Mouse (Mus musculus): ENCODE measurements around the gene Sox8. TPM values are rescaled to one million over a fixed set of nuclear protein-coding genes. Genes with fewer than 3 reads are reported as not detected.

Sox8 gene
- polyA plus RNA-seq, 1 experiment, result not detected

DNA sequence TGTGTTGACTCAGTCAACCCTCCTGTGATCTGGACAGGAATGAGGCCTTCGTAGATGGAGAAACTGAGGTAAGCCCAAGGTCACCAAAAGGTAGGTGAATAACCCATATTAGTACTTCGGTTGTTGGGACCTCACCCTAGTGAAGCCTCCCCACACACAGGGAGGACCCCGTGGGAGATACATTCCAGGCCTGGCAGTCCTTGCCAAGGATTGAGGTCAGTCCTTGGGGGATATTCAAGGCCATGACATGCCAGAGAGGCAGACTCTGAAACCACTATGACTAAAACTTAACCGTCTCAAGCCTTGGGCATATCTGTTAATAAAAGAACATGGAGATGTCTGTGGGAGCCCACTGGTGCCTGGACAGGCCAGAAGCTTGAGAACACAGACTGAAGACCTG, 28.7 kb downstream of the Sox8 start:
- TF ChIP-seq GATA1 (IDR thresholded peaks at IDR 0.05; ENCODE audit: low read length), result no peak

DNA sequence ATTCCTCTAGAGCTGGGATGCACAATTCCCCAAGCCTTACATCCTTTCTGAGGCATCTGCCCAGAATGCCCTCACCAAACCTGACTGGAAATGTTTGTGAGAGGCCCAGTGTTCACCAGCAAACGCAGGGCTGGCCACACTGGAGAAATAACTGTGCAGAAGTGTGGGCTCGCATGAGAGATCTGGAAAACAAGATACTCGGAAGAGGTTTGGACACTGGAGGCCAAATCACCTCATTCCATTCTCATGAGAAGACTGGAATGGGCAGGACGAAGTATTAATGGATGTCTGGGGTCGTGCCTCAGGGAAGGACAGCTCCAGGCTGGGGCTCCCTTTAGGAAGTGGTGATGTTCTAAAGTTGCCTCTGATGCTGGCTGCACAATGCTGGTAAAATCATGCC, 29.8 kb downstream of the Sox8 start:
- TF ChIP-seq GATA1 (IDR thresholded peaks at IDR 0.05; ENCODE audit: low read length), result no peak

DNA sequence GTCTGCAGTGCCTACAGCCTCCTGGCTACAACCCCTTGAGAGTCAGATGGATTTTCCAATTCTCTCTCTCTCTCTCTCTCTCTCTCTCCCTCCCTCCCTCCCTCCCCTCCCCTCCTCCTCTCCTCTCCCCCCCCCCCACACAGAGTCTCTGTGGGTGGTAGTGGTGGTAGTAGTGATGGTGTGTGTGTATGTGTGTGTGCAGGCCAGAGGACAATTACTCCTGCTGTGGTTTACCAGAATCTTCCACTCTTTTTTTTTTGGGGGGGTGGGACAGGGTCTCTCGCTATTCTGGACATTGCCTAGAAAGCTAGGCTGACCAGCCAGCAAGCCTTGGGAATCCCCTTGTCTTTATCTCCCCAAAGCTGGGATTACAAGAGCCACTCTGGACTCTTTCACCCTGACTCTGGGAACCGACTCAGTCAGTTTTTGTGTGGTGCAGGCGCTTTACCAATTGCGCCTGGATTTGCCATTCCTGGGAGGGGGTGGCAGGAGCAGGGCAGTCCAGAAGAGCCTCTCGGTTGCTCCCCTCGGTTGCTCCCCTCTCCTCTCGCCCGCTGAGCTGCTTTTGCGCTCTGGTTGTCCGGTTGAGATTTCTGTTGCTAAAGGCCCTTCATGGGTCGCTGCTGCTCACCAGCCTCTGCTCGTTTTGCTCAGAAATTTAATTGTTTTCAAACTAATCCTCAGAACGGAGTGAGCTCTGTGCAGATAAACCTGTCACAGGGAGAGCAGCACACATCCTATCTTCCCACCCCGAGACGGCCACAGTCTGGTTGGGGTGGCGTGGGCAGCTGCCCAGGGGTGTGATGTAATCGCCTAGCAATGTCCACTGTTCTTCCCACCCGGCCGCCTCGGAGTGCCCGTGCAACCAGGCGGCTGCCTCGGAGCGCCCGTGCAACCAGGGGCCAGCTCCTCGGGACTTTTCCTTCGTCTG, 31.3 kb downstream of the Sox8 start:
- no peak for TF ChIP-seq GATA1 (IDR thresholded peaks at IDR 0.05; ENCODE audit: low read length)

DNA sequence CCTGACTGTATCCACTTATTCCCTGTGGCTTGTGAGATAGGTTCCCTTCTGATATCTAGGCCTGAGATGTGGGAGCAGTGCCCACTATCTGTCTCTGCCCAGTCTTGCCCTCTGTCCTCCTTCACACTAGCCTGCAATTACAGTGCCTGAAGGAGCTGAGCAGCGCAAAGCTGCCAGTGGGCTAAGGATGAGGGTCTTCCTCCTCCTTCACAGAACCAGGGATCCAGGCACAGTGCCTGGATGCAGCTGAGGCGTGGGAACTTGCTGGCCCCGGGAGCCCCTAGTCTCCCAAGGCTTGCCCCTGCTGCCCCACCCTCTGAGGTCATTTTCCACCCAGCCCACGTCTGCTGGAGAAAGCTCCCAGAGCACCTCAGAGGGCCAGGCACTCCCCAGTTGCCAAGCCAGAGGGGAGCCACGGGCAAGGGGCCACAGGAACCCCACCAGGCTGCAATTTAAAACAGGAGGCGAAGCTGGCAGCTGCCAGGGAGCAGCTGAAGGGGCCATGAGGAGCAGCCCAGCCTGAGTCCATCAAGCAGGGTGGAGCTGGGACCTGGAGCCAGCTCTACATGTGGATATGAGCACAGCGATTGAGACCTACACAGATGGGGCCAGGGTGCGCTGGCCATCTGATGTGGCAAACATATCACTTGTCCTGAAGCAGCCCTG, 40.0 kb downstream of the Sox8 start:
- no peak for TF ChIP-seq GATA1 (IDR thresholded peaks at IDR 0.05; ENCODE audit: low read length)

DNA sequence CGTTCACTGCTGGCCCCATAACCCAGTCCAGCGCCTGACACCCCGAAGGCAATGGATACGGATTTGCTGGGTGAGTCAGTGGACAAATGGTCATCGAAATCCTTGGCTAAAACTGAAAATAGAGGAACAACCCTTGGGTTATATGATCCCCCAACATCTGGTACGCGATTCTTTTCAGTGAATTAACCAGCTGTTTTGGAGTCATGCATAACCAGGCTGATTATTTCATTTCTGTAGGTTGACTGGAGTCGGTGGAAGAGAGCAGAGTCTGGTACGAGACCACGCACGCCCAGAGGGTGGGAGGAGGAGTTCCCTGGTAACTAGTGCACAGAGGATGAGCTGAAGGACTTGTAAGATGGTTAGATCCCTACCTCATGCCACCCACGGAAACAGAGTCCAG, 48.4 kb downstream of the Sox8 start:
- TF ChIP-seq GATA1 (IDR thresholded peaks at IDR 0.05; ENCODE audit: low read length), result no peak

DNA sequence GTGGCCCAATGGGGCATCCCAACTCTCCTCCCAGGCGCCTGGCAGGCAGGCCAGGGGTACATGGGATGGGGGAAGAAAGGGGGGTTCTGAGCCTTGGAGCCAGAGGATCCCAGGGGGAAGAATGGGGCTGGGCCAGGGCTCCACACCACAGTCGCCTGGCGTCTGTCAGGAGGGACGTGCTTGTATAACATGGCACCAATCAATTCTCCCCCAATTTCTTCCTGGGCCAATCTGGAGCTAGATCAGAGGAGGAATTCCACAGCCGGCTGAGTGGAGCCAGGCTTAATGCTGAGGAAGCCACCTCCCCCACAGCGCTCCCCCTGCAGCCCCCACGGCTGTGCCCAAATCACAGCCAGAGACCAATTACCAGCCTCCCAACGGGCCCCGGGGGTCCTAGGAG, 50.0 kb downstream of the Sox8 start:
- TF ChIP-seq GATA1 (IDR thresholded peaks at IDR 0.05; ENCODE audit: low read length), result no peak

DNA sequence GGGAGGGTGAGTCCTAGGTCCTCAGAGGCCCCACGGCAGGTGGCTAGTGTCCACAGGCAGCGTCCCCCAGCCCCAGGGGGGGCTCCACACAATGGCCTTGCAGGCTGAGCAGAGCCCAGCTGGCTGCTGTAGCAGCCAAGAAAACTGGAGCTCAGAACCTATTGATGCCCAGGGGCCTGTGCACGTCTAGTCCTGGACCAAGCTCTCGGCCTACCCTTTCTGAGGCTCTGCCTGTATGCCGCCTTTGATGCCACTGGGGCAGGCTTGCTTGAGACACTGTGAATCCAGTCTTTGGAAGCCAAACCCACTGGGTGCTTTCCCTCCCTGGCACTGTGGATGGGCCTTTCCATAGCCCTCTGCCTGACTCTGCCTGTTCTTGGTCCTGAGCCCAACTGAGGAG, 51.0 kb downstream of the Sox8 start:
- TF ChIP-seq GATA1 (IDR thresholded peaks at IDR 0.05; ENCODE audit: low read length), result no peak

DNA sequence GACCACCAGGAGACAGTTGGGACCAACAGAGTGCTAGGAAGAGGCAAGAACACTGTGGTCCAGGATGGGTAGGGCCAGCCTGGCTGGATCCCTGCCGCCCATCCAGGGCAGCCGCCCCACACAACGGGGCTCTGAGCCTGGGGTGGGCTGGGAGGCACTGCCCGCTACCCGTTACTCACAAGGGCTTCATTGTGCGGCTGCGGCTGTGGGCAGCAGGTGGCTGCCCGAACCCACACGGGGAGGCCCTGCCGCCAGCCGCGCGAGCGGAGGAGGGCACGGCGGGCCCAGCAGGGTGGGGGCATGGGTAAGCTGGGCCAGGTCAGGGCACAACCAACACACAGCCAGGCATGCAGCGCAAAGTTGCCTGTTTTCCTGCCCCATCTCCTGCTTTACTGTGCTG, 52.3 kb downstream of the Sox8 start:
- TF ChIP-seq GATA1 (IDR thresholded peaks at IDR 0.05; ENCODE audit: low read length), result no peak

DNA sequence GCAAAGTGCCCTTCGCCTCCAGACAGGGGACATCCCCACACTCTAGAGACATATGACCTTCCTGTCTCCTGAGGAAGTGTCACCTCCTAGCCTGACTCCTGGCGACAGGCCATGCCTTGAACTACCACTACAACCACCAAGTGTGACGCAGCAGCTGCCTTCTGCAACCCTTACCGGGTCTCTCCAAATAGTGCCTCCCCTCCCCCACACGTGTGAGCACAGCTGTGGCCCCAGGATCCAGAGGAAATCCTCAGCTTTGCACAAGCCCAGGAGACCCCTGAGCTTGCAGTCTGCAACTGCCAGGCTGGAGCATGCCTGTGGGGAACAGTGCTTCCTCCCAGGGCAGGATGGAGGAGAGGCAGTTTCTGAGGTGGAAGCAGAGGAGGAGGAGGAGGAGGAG, 54.2 kb downstream of the Sox8 start:
- TF ChIP-seq GATA1 (IDR thresholded peaks at IDR 0.05; ENCODE audit: low read length), result no peak

Other genes starting within 250 kb of the Sox8 start
- not detected in 2 replicates for gene Tpsab1, start 225.1 kb downstream of the Sox8 start, polyA plus RNA-seq (2012)
- not detected in 2 replicates for gene Tpsb2, start 204.4 kb downstream of the Sox8 start, polyA plus RNA-seq (2012)
- gene Tpsg1, start 201.4 kb downstream of the Sox8 start, polyA plus RNA-seq (2012), result not detected in 2 replicates
- not detected in 2 replicates for gene Cacna1h, start 136.9 kb downstream of the Sox8 start, polyA plus RNA-seq (2012)
- not detected in 2 replicates for gene Tekt4, start 116.1 kb downstream of the Sox8 start, polyA plus RNA-seq (2012)
- gene Sstr5, start 73.4 kb downstream of the Sox8 start, polyA plus RNA-seq (2012), result not detected in 2 replicates
- 16.3 and 16.6 TPM in 2 replicates for gene Lmf1, start 8.4 kb upstream of the Sox8 start, polyA plus RNA-seq (2012)
- gene Gng13, start 146.5 kb upstream of the Sox8 start, polyA plus RNA-seq (2012), result not detected in 2 replicates
- 75.4 and 82.7 TPM in 2 replicates for gene Chtf18, start 156.7 kb upstream of the Sox8 start, polyA plus RNA-seq (2012)
- gene Rpusd1, start 157.0 kb upstream of the Sox8 start, polyA plus RNA-seq (2012), result 41.1 and 46.1 TPM in 2 replicates
- not detected in 2 replicates for gene Mslnl, start 165.4 kb upstream of the Sox8 start, polyA plus RNA-seq (2012)
- gene Msln, start 183.7 kb upstream of the Sox8 start, polyA plus RNA-seq (2012), result not detected in 2 replicates
- 17.0 and 20.0 TPM in 2 replicates for gene Narfl, start 203.1 kb upstream of the Sox8 start, polyA plus RNA-seq (2012)
- gene Haghl, start 215.0 kb upstream of the Sox8 start, polyA plus RNA-seq (2012), result 31.3 and 32.7 TPM in 2 replicates
- 0.04 TPM in 1 of 2 replicates, not detected in the other for gene Ccdc78, start 215.9 kb upstream of the Sox8 start, polyA plus RNA-seq (2012)
- 28.7 and 30.6 TPM in 2 replicates for gene Fam173a, start 222.2 kb upstream of the Sox8 start, polyA plus RNA-seq (2012)
- gene AC134908.4, start 225.0 kb upstream of the Sox8 start, polyA plus RNA-seq (2012), result not detected in 2 replicates
- gene Metrn, start 226.4 kb upstream of the Sox8 start, polyA plus RNA-seq (2012), result 182 and 238 TPM in 2 replicates
- gene Fbxl16, start 238.4 kb upstream of the Sox8 start, polyA plus RNA-seq (2012), result not detected in 2 replicates

Measured in G1E-ER4 (cell line).